Mouse (Mus musculus): ENCODE results near the gene Atf6b.

DNA sequence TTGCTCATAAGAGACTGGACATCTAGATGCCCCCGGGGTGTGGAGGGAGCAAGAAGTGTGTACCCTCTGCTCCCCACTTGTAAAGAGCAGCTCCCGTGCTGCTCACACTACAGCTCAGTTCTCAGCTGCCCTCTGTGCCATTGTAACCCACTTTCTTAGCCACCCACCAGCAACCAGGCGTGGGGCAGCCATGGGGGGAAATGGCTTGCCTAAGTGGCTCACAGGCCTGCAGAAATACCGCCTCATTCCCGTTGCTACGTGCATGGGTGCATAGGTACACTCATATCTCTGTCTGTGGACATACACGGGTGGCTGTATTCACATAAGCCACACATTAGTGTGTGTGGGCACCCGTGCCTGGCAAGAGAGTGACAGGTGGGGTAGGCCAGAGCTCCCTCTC, 16.0 kb downstream of the Atf6b start:
- TF ChIP-seq CTCF (IDR thresholded peaks at IDR 0.05) (no peak), EP300 (IDR thresholded peaks at IDR 0.05) (no peak)
